In genomic region chr9:37103778-37104177, GRCm38 (mm10) we compare ENCODE assay signal across 16 mouse cellular contexts. TPM values are rescaled to one million over a fixed set of nuclear protein-coding genes. Genes with fewer than 3 reads are reported as not detected.
"Had no signal": no experiment of that assay in that cellular context is flagged by ENCODE, and none has a peak within 500 bp of the region (broad histone marks: within the 10 kb centered on the region; RNA-seq: fewer than 3 reads in every experiment).

No protein-coding gene starts in this region.

- H3K4me1 ChIP-seq: liver, embryonic 13.5 days; megakaryocyte, embryonic 14.5 days had no signal

- H3K4me2 ChIP-seq: limb, embryonic 12.5 days; liver, embryonic 13.5 days; lung, embryonic 15.5 days; neural tube, embryonic 12.5 days had no signal

- H3K36me3 ChIP-seq: limb, embryonic 12.5 days; liver, embryonic 13.5 days; lung, embryonic 15.5 days; neural tube, embryonic 12.5 days had no signal

- H3K9ac ChIP-seq: limb, embryonic 12.5 days; liver, embryonic 13.5 days; liver, postnatal 0 days; lung, embryonic 15.5 days; neural tube, embryonic 12.5 days had no signal

- H3K4me3 ChIP-seq: layer of hippocampus, adult 2 months; limb, embryonic 12.5 days; liver, embryonic 13.5 days; lung, embryonic 15.5 days; megakaryocyte, embryonic 14.5 days; myocyte; neural tube, embryonic 12.5 days had no signal

- ATAC-seq: liver, postnatal 0 days had no signal

- H3K27ac ChIP-seq: layer of hippocampus, adult 2 months; limb, embryonic 12.5 days; liver, embryonic 13.5 days; lung, embryonic 15.5 days; macrophage; neural tube, embryonic 12.5 days had no signal

- H3K9me3 ChIP-seq: limb, embryonic 12.5 days; liver, embryonic 13.5 days; lung, embryonic 15.5 days; neural tube, embryonic 12.5 days had no signal

- DNase-seq: kidney, adult 18-20 months; kidney, postnatal 10 days; kidney, postnatal 4 days; liver; liver, embryonic 13.5 days; liver, postnatal 0 days; lung, postnatal 14 days; retina, postnatal 1 day; thymus, postnatal 36 days had no signal

- H3K27me3 ChIP-seq: liver, embryonic 13.5 days; lung, embryonic 15.5 days; neural tube, embryonic 12.5 days had no signal

RNA-seq across cellular contexts. Expression of gene Pknox2, which starts 43.4 kb away (rescaled TPM):
- polyA plus RNA-seq: macrophage had no signal
